Mouse (Mus musculus) left cerebral cortex, adult 8-10 months (tissue): ENCODE data around the gene Mtmr4. TPM values are rescaled to one million over a fixed set of nuclear protein-coding genes. Genes with fewer than 3 reads are reported as not detected.

Source experiments
- DNase-seq, 2 experiments: peaks; one replicate each; pipeline ENCODE4 v3.0.0; 2022; ENCODE audit warnings: low spot score in 2 of 2
- total RNA-seq, 4 experiments: library from RNA; stranded (reverse); gene quantifications; 2 replicates each; pipeline ENCODE4 v1.2.4; 2022

The Mtmr4 gene
- total RNA-seq, 4 experiments from 2014 or later, result 79.3 to 88.0 (median 83.9) TPM

GRCm38 (mm10) chr11:87615551-87615950, 23.6 kb downstream of the Mtmr4 start:
- no peak for DNase-seq

- DNase-seq, result no peak
Measured at GRCm38 (mm10) chr11:87615952-87616351, 24.0 kb downstream of the Mtmr4 start.

GRCm38 (mm10) chr11:87616790-87617474, 25.0 kb downstream of the Mtmr4 start, which contains the start of gene Hsf5:
Gene Hsf5, plus strand, starts transcription at chr11:87617164.
- DNase-seq, result no peak

DNA sequence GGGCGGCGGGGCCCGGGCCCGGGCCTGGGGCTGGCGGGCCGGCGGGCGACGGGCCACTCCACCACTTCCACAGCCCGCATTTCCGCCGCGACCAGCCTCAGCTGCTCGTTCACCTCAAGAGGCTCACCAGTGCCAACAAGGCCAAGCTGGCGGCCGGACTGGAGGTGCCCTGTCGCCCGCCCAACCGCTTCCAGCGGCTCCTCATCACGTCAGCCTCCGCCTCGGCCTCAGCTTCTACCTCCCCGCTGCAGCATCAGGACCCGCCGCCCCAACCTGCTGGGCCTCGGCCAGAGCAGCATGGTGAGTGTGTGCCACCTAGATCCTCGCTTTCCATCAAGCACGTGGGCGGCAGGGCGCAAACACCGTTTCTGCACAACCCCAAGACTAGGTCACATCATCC, 25.6 kb downstream of the Mtmr4 start:
- DNase-seq, result no peak

DNA sequence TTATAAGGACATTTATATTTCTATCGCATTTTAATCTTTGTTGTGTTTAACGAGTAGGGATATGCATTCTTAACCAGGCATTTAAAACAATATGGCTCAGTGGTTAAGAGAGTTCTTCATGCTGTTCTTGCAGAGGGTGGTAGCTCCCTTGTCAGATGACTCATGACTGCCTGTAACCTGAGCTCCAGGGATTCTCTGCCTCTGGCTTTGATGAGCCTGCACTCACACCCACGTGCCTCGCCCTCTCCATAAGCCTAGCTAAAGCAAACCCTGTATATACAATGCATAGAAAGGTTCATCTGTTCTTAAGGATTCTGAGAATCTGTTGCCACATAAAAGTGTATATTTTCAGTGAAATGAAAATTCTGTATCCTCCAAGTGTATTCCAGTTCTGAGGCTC, 31.2 kb downstream of the Mtmr4 start:
- no peak for DNase-seq

GRCm38 (mm10) chr11:87629859-87630258, 37.9 kb downstream of the Mtmr4 start:
- no peak for DNase-seq

- no peak for DNase-seq
Measured at GRCm38 (mm10) chr11:87638793-87639192, 46.8 kb downstream of the Mtmr4 start.

DNA sequence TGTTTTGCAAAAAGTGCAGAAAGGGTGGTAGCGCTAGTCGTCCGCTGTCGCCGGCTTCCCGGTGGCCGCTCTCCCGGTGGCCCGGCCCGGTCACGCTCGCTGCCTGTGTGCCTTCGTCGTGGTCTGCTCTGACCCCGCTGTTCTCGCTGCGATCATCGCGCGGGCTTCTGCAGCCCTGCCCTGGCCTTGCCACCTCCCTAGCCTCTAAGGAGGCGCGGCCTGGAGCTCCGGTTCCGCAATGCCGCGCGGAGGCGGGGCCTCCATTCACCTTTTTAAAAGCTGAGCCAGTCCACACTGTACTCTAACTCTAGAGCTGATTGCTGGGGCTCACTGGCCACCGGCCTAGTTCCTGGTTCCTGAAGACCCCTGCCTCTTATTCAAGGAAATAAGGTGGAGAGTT, 47.2 kb downstream of the Mtmr4 start:
- no peak for DNase-seq

GRCm38 (mm10) chr11:87642865-87643264, 50.9 kb downstream of the Mtmr4 start:
- no peak for DNase-seq

DNA sequence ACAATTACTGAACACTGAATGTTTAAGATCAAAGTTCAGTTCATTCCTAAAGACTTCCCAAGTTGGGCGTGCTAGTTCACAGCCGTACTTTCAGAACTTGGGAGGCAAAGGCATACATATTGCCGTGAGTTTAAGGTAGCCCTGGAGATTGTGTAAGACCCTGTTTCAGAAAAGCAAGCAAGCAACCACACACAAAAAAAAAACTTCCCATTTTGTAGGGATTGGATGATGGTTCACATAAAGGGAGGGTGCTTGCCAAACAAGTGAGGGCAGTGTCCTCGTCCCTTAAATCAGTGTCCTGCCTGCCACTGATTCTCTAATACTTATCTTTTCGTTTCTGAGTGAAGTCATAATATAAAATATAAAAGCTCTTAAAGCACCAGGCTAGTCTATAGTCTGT, 62.7 kb downstream of the Mtmr4 start:
- DNase-seq, result no peak

DNA sequence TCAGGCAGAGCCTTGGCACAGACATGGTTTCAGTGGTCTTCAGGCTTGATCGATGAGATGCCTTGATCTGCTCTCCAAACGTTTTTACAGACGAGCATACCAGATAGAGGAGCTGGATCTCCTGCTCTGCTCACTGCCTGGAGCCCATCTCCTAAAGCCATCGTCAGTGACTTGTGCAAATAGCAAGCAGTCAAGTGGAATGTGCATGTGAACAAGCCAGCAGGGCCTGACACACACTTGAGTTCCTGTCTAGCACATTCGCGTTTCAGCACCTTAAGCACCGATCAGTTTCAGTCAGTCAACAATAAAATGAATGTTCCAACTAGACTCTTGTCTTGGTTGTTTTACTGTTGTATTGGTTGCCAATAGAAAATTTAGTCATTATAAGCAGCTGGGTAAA, 67.3 kb downstream of the Mtmr4 start:
- DNase-seq, result no peak

- peak; percentile 69 to 81 for DNase-seq
Measured at GRCm38 (mm10) chr11:87662407-87662806, 70.4 kb downstream of the Mtmr4 start, which contains the start of gene Rnf43. Gene Rnf43, plus strand, starts transcription at chr11:87662722.

- DNase-seq, result no peak
Measured at GRCm38 (mm10) chr11:87662822-87663221, 70.9 kb downstream of the Mtmr4 start.

- DNase-seq, result no peak
Measured at GRCm38 (mm10) chr11:87663948-87664347, 72.0 kb downstream of the Mtmr4 start.

DNA sequence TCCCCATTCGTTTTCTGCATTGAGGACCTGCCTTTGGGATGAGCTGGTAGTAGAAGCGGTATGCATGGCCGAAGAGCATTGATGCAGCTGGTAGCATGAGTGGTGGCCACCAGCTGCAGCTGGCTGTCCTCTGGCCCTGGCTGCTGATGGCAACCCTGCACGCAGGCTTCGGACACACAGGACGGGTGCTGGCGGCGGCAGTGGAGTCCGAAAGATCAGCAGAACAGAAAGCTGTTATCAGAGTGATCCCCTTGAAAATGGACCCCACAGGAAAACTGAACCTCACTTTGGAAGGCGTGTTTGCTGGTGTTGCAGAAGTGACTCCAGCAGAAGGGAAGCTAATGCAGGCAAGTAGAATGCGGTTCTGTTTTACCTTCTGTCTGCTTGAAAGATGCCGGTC, 72.6 kb downstream of the Mtmr4 start:
- no peak for DNase-seq

DNA sequence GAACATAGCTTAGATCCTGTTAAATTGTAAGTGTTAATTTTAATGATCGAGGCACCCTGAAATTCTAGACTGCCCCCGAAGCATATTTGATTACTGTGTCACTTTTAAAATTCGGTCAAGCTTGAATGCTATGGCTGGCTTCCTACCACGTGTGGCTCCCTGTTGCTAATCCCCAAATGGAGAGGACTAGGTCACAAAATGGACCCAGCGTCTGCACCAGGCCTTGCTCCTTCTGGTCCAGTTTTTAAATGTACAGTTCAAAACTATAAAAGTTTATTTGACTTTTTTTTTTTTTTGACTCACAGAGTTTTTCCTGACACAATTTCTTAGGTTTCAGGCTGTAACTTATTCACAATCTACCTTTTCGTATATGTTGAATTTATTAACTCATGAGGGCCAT, 73.3 kb downstream of the Mtmr4 start:
- DNase-seq, result no peak

DNA sequence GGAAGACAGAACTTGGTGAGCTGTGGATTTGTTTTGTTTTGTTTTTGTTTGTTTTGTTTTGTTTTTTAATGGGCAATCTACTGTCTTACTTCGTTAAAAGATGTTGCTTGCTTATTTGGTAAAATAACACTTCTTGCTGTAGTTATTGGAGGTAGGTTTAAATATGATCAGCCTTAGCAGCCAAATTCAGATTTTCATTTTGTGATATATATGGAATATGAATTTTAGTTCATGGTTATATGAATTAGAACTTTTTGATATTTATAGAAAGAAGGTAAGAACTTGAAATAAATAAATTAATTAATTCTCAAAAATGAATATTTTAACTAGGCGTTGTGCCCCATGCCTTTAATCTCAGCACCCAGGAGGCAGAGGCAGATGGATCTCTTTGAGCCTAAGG, 73.7 kb downstream of the Mtmr4 start:
- no peak for DNase-seq

Other genes with a start within 250 kb of the Mtmr4 start
- 100 to 1,000 TPM; 114 to 128 (median 123) TPM for gene Ppm1e, start 233.1 kb upstream of the Mtmr4 start, total RNA-seq
- 1 to 10 TPM; 2.6 to 4.7 (median 4.0) TPM for gene Rad51c, start 187.2 kb upstream of the Mtmr4 start, total RNA-seq
- 1 to 10 TPM in 1 of 4 experiments, under 1 TPM in 1, not detected in 2; 0.57 to 1.4 TPM for gene Tex14, start 187.1 kb upstream of the Mtmr4 start, total RNA-seq
- gene Gm11492, start 25.5 kb upstream of the Mtmr4 start, total RNA-seq, result under 1 TPM in 2 of 4 experiments, not detected in 2; 0.17 to 0.19 TPM
- 100 to 1,000 TPM; 230 to 282 (median 253) TPM for gene Sept4, start 23.3 kb upstream of the Mtmr4 start, total RNA-seq
- under 1 TPM; 0.50 to 0.71 (median 0.60) TPM for gene Hsf5, start 25.0 kb downstream of the Mtmr4 start, total RNA-seq
- gene Rnf43, start 70.6 kb downstream of the Mtmr4 start, total RNA-seq, result 1 to 10 TPM; 2.9 to 7.7 (median 4.8) TPM
- gene Supt4a, start 145.4 kb downstream of the Mtmr4 start, total RNA-seq, result 10 to 100 TPM; 63.2 to 84.3 (median 76.2) TPM
- gene Tspoap1, start 168.4 kb downstream of the Mtmr4 start, total RNA-seq, result 100 to 1,000 TPM; 162 to 192 (median 176) TPM
- gene Mpo, start 201.4 kb downstream of the Mtmr4 start, total RNA-seq, result under 1 TPM in 1 of 4 experiments, not detected in 3; 0.55 TPM
- gene Lpo, start 236.1 kb downstream of the Mtmr4 start, total RNA-seq, result under 1 TPM; 0.40 to 0.91 (median 0.69) TPM